Mouse (Mus musculus) small intestine, adult 2 months (tissue): ENCODE results near the gene Procr. TPM values are rescaled to one million over a fixed set of nuclear protein-coding genes. Genes with fewer than 3 reads are reported as not detected.

ENCODE experiments used
- H3K27ac ChIP-seq: fragments of 200-500 bp; 2 replicates; pipeline ENCODE4 v1.5.1; 2012; ENCODE audit warnings: low read depth, low read length, control low read depth, inconsistent platforms; ENCODE audit not compliant: insufficient read depth
- H3K27me3 ChIP-seq: fragments of 200-500 bp; 2 replicates; pipeline ENCODE4 v1.6.1; 2012; ENCODE audit warnings: mild to moderate bottlenecking, moderate library complexity, low read length, inconsistent platforms; ENCODE audit not compliant: control insufficient read depth, insufficient read depth
- H3K36me3 ChIP-seq: fragments of 200-500 bp; 2 replicates; pipeline ENCODE4 v1.6.1; 2012; ENCODE audit warnings: mild to moderate bottlenecking, low read length, control low read depth, inconsistent platforms; ENCODE audit not compliant: control insufficient read depth, insufficient read depth
- H3K4me1 ChIP-seq: fragments of 200-500 bp; 2 replicates; pipeline ENCODE4 v1.6.1; 2012; ENCODE audit warnings: low read length, inconsistent platforms, mixed read lengths; ENCODE audit not compliant: control insufficient read depth, insufficient read depth, insufficient read length
- H3K4me3 ChIP-seq: fragments of 200-500 bp; 2 replicates; pipeline ENCODE4 v1.5.1; 2012; ENCODE audit warnings: low read depth, mild to moderate bottlenecking, control low read depth, inconsistent platforms, low read length, moderate library complexity
- CTCF ChIP-seq: fragments of 200-500 bp; IDR thresholded peaks from 2 replicates; pipeline ENCODE4 v1.5.1; 2012; ENCODE audit warnings: low read depth, mild to moderate bottlenecking, control low read depth, inconsistent platforms, low read length, moderate library complexity, mixed read lengths; ENCODE audit not compliant: insufficient replicate concordance, insufficient read length; ENCODE audit errors: extremely low read depth
- POLR2A ChIP-seq: fragments of 200-500 bp; IDR thresholded peaks from 2 replicates; pipeline ENCODE4 v1.6.1; 2012; ENCODE audit warnings: low read depth, mild to moderate bottlenecking, control low read depth, inconsistent platforms, low read length, moderate library complexity
- WGBS: fragments of 180-500 bp; shearing (Covaris S2); methylation state at CpG from one replicate; pipeline ENCODE4 v1.1.7; 2018; 5-methylcytosine and 5-hydroxymethylcytosine counted together
- polyA plus RNA-seq: library from polyadenylated mRNA; depleted of rRNA; stranded (reverse); fragments of >200 nt; gene quantifications from 2 replicates; pipeline ENCODE4 v1.2.3, GENCODE M21; 2012

Gene Procr
- polyA plus RNA-seq, 1 experiment: 6.8 TPM

- H3K36me3 ChIP-seq: no peaks in the 10 kb centered on the region
- H3K27ac ChIP-seq: no peak overlapping the region
- H3K4me3 ChIP-seq: no peak overlapping the region
- 60% methylated on average over 14 of the region's 14 CpGs for WGBS
- H3K4me1 ChIP-seq: no peaks in the 10 kb centered on the region
- no peak for TF ChIP-seq CTCF
- no peak for TF ChIP-seq POLR2A
- H3K27me3 ChIP-seq: peaks cover 4% of the 10 kb centered on the region; the same call in 1 of the 2 replicates
Observed at GRCm38 (mm10) chr2:155756855-155757566, 6.1 kb downstream of the Procr start.

- Histone ChIP-seq H3K27ac (no peak overlapping the region), H3K36me3 (no peaks in the 10 kb centered on the region), H3K4me1 (no peaks in the 10 kb centered on the region), H3K4me3 (no peak overlapping the region), H3K27me3 (no peaks in the 10 kb centered on the region)
- WGBS: 59% methylated on average over 13 of the region's 13 CpGs
- TF ChIP-seq POLR2A (no peak), CTCF (peak; percentile 40; the same call in 1 of the 2 replicates)
Observed at GRCm38 (mm10) chr2:155764679-155765418, 13.9 kb downstream of the Procr start.

- H3K27ac ChIP-seq: no peak overlapping the region
- peaks cover 3% of the 10 kb centered on the region for H3K4me1 ChIP-seq
- H3K4me3 ChIP-seq: no peak overlapping the region
- H3K27me3 ChIP-seq: peaks cover 33% of the 10 kb centered on the region
- WGBS: 50% methylated on average over 4 of the region's 4 CpGs
- no peaks in the 10 kb centered on the region for H3K36me3 ChIP-seq
- TF ChIP-seq POLR2A (no peak), CTCF (no peak)
Observed at GRCm38 (mm10) chr2:155773664-155774063, 22.7 kb downstream of the Procr start.

GRCm38 (mm10) chr2:155774261-155774926 is 23.5 kb downstream of the Procr start:
- H3K4me3 ChIP-seq: no peak overlapping the region

GRCm38 (mm10) chr2:155774927-155775684 is 24.2 kb downstream of the Procr start, which contains the start of gene Mmp24:
Gene Mmp24, plus strand, starts transcription at chr2:155775342.
- WGBS: 21% methylated on average over 100 of the region's 100 CpGs
- Histone ChIP-seq H3K4me3 (peak within 1 kb of the TSS; percentile 45), H3K4me1 (peaks cover 3% of the 10 kb centered on the region), H3K27me3 (peaks cover 33% of the 10 kb centered on the region), H3K36me3 (no peaks in the 10 kb centered on the region), H3K27ac (no peak within 1 kb of the TSS)
- TF ChIP-seq POLR2A: no peak

More at GRCm38 (mm10) chr2:155774261-155774926, 23.5 kb downstream of the Procr start:
- TF ChIP-seq POLR2A (no peak), CTCF (no peak)
- H3K36me3 ChIP-seq: no peaks in the 10 kb centered on the region
- H3K27ac ChIP-seq: no peak overlapping the region
- 46% methylated on average over 11 of the region's 11 CpGs for WGBS
- peaks cover 33% of the 10 kb centered on the region for H3K27me3 ChIP-seq
- H3K4me1 ChIP-seq: peaks cover 3% of the 10 kb centered on the region

- peak overlapping the region; percentile 45 for H3K4me3 ChIP-seq
Observed at GRCm38 (mm10) chr2:155775685-155776263, 24.9 kb downstream of the Procr start.

More at GRCm38 (mm10) chr2:155775685-155776263, 24.9 kb downstream of the Procr start:
- TF ChIP-seq CTCF: no peak
- no peak for TF ChIP-seq POLR2A
- Histone ChIP-seq H3K27me3 (peaks cover 33% of the 10 kb centered on the region), H3K36me3 (no peaks in the 10 kb centered on the region), H3K27ac (no peak overlapping the region), H3K4me1 (peaks cover 3% of the 10 kb centered on the region)
- 6% methylated on average over 44 of the region's 44 CpGs for WGBS
